Mouse (Mus musculus) heart, embryonic 14.5 days (tissue): Measurements from ENCODE around the gene Traf7. TPM values are rescaled to one million over a fixed set of nuclear protein-coding genes. Genes with fewer than 3 reads are reported as not detected.

Experiments
- ATAC-seq: fragments of 200-750 bp; cut with Nextera tagmentation; 2 replicates; pipeline ENCODE4 v1.8.0; 2017; ENCODE audit warnings: low read depth, moderate TSS enrichment; ENCODE audit not compliant: insufficient number of reproducible peaks, insufficient read depth, low FRiP score
- H3K27ac ChIP-seq, 2 experiments: fragments of 200-500 bp in 1 of 2; fragments of 300-500 bp in 1 of 2; sonication (generic) in 1 of 2; replicated peaks in 1 of 2; 2 replicates each; pipeline ENCODE4 v1.5.1; 2012 to 2014; ENCODE audit warnings: low read depth in 2 of 2, low read length in 2 of 2, control low read depth in 1 of 2, mild to moderate bottlenecking in 1 of 2, mixed read lengths in 1 of 2; ENCODE audit not compliant: control insufficient read depth in 1 of 2, insufficient read depth in 1 of 2
- H3K27me3 ChIP-seq: fragments of 300-500 bp; sonication (generic); 2 replicates; pipeline ENCODE4 v1.6.1; 2014; ENCODE audit warnings: mild to moderate bottlenecking, low read length, control low read depth; ENCODE audit not compliant: control insufficient read depth, insufficient read depth
- H3K36me3 ChIP-seq: fragments of 300-500 bp; sonication (generic); 2 replicates; pipeline ENCODE4 v1.6.1; 2014; ENCODE audit warnings: mild to moderate bottlenecking, control low read depth, low read length, mixed read lengths; ENCODE audit not compliant: control insufficient read depth, insufficient read depth
- H3K4me1 ChIP-seq, 2 experiments: fragments of 200-500 bp in 1 of 2; fragments of 300-500 bp in 1 of 2; sonication (generic) in 1 of 2; 2 replicates each; pipeline ENCODE4 v1.6.1; 2012 to 2014; ENCODE audit warnings: low read length in 2 of 2, control low read depth in 1 of 2, mixed read lengths in 1 of 2; ENCODE audit not compliant: control insufficient read depth in 2 of 2, insufficient read depth in 2 of 2
- H3K4me2 ChIP-seq: fragments of 300-500 bp; sonication (generic); 2 replicates; pipeline ENCODE4 v1.6.1; 2014; ENCODE audit warnings: mild to moderate bottlenecking, low read length
- H3K4me3 ChIP-seq, 2 experiments: fragments of 200-500 bp in 1 of 2; fragments of 300-500 bp in 1 of 2; sonication (generic) in 1 of 2; 2 replicates each; pipeline ENCODE4 v1.5.1; 2012 to 2014; ENCODE audit warnings: low read length in 2 of 2, mild to moderate bottlenecking in 2 of 2, control low read depth in 1 of 2, low read depth in 1 of 2, moderate library complexity in 1 of 2; ENCODE audit not compliant: control insufficient read depth in 1 of 2, insufficient read depth in 1 of 2
- H3K9ac ChIP-seq: fragments of 300-500 bp; sonication (generic); 2 replicates; pipeline ENCODE4 v1.6.1; 2014; ENCODE audit warnings: mild to moderate bottlenecking, low read length
- H3K9me3 ChIP-seq: fragments of 300-500 bp; sonication (generic); 2 replicates; pipeline ENCODE4 v1.6.1; 2016; ENCODE audit warnings: low read length, control low read depth; ENCODE audit not compliant: control insufficient read depth
- WGBS: fragments of 180-500 bp; shearing (Covaris S2); extraction: QIAGEN DNeasy Blood & Tissue Kit; methylation state at CpG from one replicate; pipeline ENCODE4 v1.1.7; 2014; 5-methylcytosine and 5-hydroxymethylcytosine counted together
- polyA plus RNA-seq: library from polyadenylated mRNA; unstranded; fragments of >200 nt; fragmentation: Nextera tagmentation; extraction: Ambion mirVana; gene quantifications from 2 replicates; pipeline ENCODE4 v1.2.1, GENCODE M21; 2014

Traf7 gene
- polyA plus RNA-seq: 68.8 and 74.4 TPM in 2 replicates

DNA sequence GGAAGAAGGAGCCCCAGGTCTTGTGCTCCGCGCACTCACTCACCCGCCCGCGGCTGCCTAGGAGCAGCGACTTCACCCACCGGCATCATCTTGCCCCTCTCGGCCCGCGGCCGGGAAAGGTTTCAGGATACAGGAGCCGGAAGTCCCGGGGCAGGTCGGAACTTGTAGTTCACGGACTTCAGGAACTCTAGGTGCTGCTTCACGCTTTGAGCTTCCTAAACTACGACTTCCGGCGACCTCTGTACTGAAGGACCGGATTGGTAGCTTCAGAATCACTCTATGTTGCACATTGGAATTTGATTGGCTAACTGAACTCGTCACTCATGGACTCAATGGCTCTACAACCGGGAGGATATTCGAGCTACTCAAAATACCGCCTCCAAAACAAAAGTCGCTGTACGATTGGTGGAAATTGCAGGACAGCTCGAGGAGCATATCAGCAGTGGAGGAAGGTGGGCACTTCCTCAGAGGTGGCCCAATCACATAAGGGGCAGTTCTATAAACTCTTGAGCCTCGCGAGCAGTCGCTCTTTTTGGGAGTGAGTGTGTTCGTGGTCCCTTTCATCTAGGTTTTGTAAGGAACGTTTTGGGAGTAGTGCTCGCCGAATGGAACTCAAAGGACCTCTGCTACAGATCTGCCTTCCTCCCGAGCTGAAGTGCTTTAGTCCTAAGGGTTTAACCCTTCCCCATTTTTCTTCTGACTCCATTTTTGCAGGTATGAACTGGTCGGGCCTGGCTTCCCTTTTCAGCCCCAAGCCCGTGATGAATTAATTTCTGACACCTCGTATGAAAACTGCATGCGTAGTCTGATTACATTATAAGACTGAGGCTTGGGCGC, at the start of gene Traf7:
Gene Traf7 (minus strand): TSS at position 216 of the 837 bp plus-strand sequence.
- Histone ChIP-seq H3K9ac (peak within 1 kb of the TSS; percentile 93), H3K36me3 (peaks cover 26% of the 10 kb centered on the region), H3K27ac (peak within 1 kb of the TSS; percentile 80 to 92), H3K27me3 (no peaks in the 10 kb centered on the region), H3K4me1 (peaks cover 19 to 43% of the 10 kb centered on the region in 2 experiments), H3K4me2 (peak within 1 kb of the TSS; percentile 97), H3K9me3 (no peaks in the 10 kb centered on the region), H3K4me3 (peak within 1 kb of the TSS; percentile 89 to 95)
- peak; percentile 95 for ATAC-seq
- under 1% methylated on average over 40 of the region's 40 CpGs for WGBS

DNA sequence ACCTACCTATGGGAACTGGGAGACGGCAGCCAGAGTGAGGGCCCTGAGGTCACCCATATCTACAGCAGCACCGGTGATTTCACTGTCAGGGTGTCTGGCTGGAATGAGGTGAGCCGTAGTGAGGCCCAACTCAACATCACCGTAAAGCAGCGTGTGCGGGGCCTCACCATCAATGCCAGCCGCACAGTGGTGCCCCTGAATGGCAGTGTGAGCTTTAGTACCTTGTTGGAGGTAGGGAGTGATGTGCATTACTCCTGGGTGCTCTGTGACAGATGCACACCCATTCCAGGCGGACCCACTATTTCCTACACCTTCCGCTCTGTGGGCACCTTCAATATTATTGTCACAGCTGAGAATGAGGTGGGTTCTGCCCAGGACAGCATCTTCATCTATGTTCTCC, 46.1 kb upstream of the Traf7 start:
- Histone ChIP-seq H3K27ac (no peak overlapping the region), H3K27me3 (no peaks in the 10 kb centered on the region), H3K4me3 (no peak overlapping the region), H3K9me3 (no peaks in the 10 kb centered on the region), H3K9ac (no peak overlapping the region), H3K4me2 (no peak overlapping the region), H3K36me3 (peaks cover 96% of the 10 kb centered on the region), H3K4me1 (no peaks in the 10 kb centered on the region)
- no peak for ATAC-seq
- 91% methylated on average over 9 of the region's 9 CpGs for WGBS

DNA sequence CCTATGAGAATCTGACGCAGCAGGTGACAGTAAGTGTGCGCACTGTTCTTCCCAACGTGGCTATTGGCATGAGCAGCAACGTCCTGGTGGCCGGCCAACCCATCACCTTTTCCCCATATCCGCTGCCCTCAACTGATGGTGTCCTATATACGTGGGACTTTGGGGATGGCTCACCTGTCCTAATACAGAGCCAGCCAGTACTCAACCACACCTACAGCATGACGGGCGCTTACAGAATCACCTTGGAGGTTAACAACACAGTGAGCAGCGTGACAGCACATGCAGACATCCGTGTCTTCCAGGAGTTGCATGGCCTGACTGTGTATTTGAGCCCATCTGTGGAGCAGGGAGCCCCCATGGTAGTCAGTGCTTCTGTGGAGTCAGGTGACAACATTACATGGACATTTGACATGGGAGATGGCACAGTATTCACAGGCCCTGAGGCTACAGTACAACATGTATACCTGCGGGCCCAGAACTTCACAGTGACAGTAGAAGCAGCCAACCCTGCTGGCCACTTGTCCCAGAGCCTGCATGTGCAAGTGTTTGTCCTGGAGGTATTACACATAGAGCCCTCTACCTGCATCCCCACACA, 45.0 kb upstream of the Traf7 start:
- 92% methylated on average over 12 of the region's 12 CpGs for WGBS
- Histone ChIP-seq H3K4me2 (no peak overlapping the region), H3K4me3 (no peak overlapping the region), H3K9ac (no peak overlapping the region), H3K4me1 (no peaks in the 10 kb centered on the region), H3K9me3 (no peaks in the 10 kb centered on the region), H3K36me3 (peaks cover 96% of the 10 kb centered on the region), H3K27me3 (no peaks in the 10 kb centered on the region), H3K27ac (no peak overlapping the region)
- no peak for ATAC-seq

GRCm38 (mm10) chr17:24569837-24570236, 42.1 kb upstream of the Traf7 start:
- Histone ChIP-seq H3K4me2 (no peak overlapping the region), H3K9ac (no peak overlapping the region), H3K4me1 (peaks cover 7 to 11% of the 10 kb centered on the region in 2 experiments), H3K27ac (no peak overlapping the region), H3K9me3 (no peaks in the 10 kb centered on the region), H3K4me3 (no peak overlapping the region), H3K27me3 (no peaks in the 10 kb centered on the region), H3K36me3 (peaks cover 86% of the 10 kb centered on the region)
- 85% methylated on average over 4 of the region's 4 CpGs for WGBS
- ATAC-seq: no peak

- 35% methylated on average over 8 of the region's 8 CpGs for WGBS
- Histone ChIP-seq H3K4me1 (peaks cover 10 to 11% of the 10 kb centered on the region in 2 experiments), H3K27ac (peak overlapping the region; percentile 9 to 17; a peak in 1 of 4 replicates), H3K4me3 (no peak overlapping the region), H3K9me3 (no peaks in the 10 kb centered on the region), H3K9ac (peak overlapping the region; percentile 40), H3K27me3 (no peaks in the 10 kb centered on the region), H3K4me2 (no peak overlapping the region), H3K36me3 (peaks cover 65% of the 10 kb centered on the region)
- ATAC-seq: no peak
These were observed 39.5 kb upstream of the Traf7 start for GRCm38 (mm10) chr17:24567034-24567779.

- no peak overlapping the region for H3K4me2 ChIP-seq
- H3K27ac ChIP-seq: no peak overlapping the region
- ATAC-seq: no peak
- peaks cover 10 to 14% of the 10 kb centered on the region in 2 experiments for H3K4me1 ChIP-seq
- H3K36me3 ChIP-seq: peaks cover 51% of the 10 kb centered on the region
- 88% methylated on average over 3 of the region's 3 CpGs for WGBS
- H3K9ac ChIP-seq: no peak overlapping the region
- no peaks in the 10 kb centered on the region for H3K27me3 ChIP-seq
- no peak overlapping the region for H3K4me3 ChIP-seq
- no peaks in the 10 kb centered on the region for H3K9me3 ChIP-seq
These were observed 38.1 kb upstream of the Traf7 start for GRCm38 (mm10) chr17:24565792-24566191.

GRCm38 (mm10) chr17:24565092-24565491, 37.4 kb upstream of the Traf7 start:
- ATAC-seq: no peak

More at GRCm38 (mm10) chr17:24565092-24565491, 37.4 kb upstream of the Traf7 start:
- no peak overlapping the region for H3K27ac ChIP-seq
- no peaks in the 10 kb centered on the region for H3K9me3 ChIP-seq
- peaks cover 16 to 19% of the 10 kb centered on the region in 2 experiments for H3K4me1 ChIP-seq
- peaks cover 44% of the 10 kb centered on the region for H3K36me3 ChIP-seq
- no peak overlapping the region for H3K4me2 ChIP-seq
- no peaks in the 10 kb centered on the region for H3K27me3 ChIP-seq
- no peak overlapping the region for H3K4me3 ChIP-seq
- 83% methylated on average over 3 of the region's 3 CpGs for WGBS
- no peak overlapping the region for H3K9ac ChIP-seq
